9 mouse cellular contexts compared by ENCODE assay signal in the genomic region with DNA sequence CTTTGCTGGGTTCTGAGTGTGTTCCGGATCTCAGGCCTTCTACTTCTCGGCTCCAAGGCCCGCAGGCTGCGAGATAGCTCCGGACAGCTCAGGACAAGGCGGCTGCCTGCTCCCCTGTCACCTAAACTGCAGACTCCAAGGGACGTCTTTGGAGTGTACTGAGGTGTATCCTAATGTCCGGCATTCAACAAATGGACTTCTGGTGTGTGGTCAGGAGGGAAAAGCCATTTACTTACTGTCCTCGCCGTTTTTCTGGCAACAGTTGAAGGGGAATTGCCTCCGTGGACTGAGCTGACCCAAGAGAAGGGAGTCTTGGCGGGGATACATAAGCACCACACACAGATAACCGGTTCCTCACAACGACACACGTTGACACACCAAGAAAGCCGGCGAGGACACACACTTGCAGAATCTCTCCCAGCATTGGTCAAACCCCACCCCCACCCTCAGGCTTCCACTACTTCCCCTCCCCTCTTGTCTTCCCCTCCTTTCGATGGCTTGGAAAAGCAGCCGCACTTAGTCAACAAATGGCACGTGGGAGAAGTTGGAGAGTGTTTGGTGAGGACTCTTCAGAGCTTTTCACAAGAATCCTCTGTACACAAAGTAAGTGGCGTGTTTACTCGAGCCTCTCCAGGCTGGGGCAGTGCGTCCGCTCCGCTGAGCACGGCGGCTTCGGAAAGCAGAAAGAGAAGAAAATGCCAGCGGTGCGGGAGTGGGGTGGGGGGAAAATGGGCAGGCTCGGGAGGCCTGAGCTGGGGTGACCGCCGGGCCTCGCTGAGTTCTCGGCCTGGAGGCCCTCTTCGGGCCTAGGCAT. TPM values are rescaled to one million over a fixed set of nuclear protein-coding genes. Genes with fewer than 3 reads are reported as not detected.
DNase-seq lines count a peak whose midpoint lies in the region; ATAC-seq lines count a peak whose summit lies in the region.
"Had no signal": no experiment of that assay in that cellular context is flagged by ENCODE, and none has a peak within 500 bp of the region (broad histone marks: within the 10 kb centered on the region; RNA-seq: fewer than 3 reads in every experiment).

No protein-coding gene starts in this region.

- DNase-seq in heart, embryonic 10.5 days (ENCODE audit: low spot score): no peak
- no peak for DNase-seq in heart, adult 8-10 months (ENCODE audit: low spot score)
- peak; percentile 59 for DNase-seq in limb, embryonic 10.5 days (ENCODE audit: low spot score)
- DNase-seq in frontal cortex, postnatal 25 days (ENCODE audit: low spot score in 2 of 2): no peak
- no peak for DNase-seq in thymus, postnatal 10 days (ENCODE audit: low spot score in 2 of 2)
- no peak for DNase-seq in layer of hippocampus, adult 9-10 months (ENCODE audit: low spot score)

- no peaks in the 10 kb centered on the region for H3K36me3 ChIP-seq in heart, embryonic 10.5 days
- H3K36me3 ChIP-seq in embryonic facial prominence, embryonic 12.5 days: no peaks in the 10 kb centered on the region
- no peaks in the 10 kb centered on the region for H3K36me3 ChIP-seq in limb, embryonic 10.5 days
- no peaks in the 10 kb centered on the region for H3K36me3 ChIP-seq in midbrain, embryonic 13.5 days

- H3K27ac ChIP-seq in heart, embryonic 10.5 days: no peak overlapping the region
- H3K27ac ChIP-seq in embryonic facial prominence, embryonic 12.5 days: peak overlapping the region; percentile 41; the same call in 1 of the 2 replicates
- no peak overlapping the region for H3K27ac ChIP-seq in limb, embryonic 10.5 days
- peak overlapping the region; percentile 76 for H3K27ac ChIP-seq in midbrain, embryonic 13.5 days

- peaks cover 34% of the 10 kb centered on the region for H3K4me1 ChIP-seq in heart, embryonic 10.5 days
- peaks cover 15% of the 10 kb centered on the region; the same call in 1 of the 2 replicates for H3K4me1 ChIP-seq in embryonic facial prominence, embryonic 12.5 days
- H3K4me1 ChIP-seq in limb, embryonic 10.5 days: peaks cover 38% of the 10 kb centered on the region
- H3K4me1 ChIP-seq in midbrain, embryonic 13.5 days (replicated peaks): peaks cover 43% of the 10 kb centered on the region

- no peak for ATAC-seq in embryonic facial prominence, embryonic 12.5 days (ENCODE audit: insufficient number of reproducible peaks, insufficient read depth, low FRiP score, low TSS enrichment)
- 0 out of 2 replicates have a peak, but pooled peaks have one; percentile 2 for ATAC-seq in midbrain, embryonic 13.5 days

- WGBS in heart, embryonic 10.5 days: under 1% methylated on average over 36 of the region's 36 CpGs
- WGBS in embryonic facial prominence, embryonic 12.5 days: 1% methylated on average over 36 of the region's 36 CpGs
- under 1% methylated on average over 36 of the region's 36 CpGs for WGBS in limb, embryonic 10.5 days
- WGBS in midbrain, embryonic 13.5 days: 2% methylated on average over 36 of the region's 36 CpGs

- no peak overlapping the region for H3K9ac ChIP-seq in embryonic facial prominence, embryonic 12.5 days
- peak overlapping the region; percentile 79 for H3K9ac ChIP-seq in midbrain, embryonic 13.5 days (replicated peaks)

- peak overlapping the region; percentile 59 for H3K4me3 ChIP-seq in heart, embryonic 10.5 days
- peak overlapping the region; percentile 38 for H3K4me3 ChIP-seq in embryonic facial prominence, embryonic 12.5 days
- H3K4me3 ChIP-seq in limb, embryonic 10.5 days: peak overlapping the region; percentile 40
- H3K4me3 ChIP-seq in midbrain, embryonic 13.5 days (replicated peaks): peak overlapping the region; percentile 49

- peaks cover 98% of the 10 kb centered on the region for H3K27me3 ChIP-seq in heart, embryonic 10.5 days (ENCODE audit: insufficient read depth, poor library complexity, severe bottlenecking)
- H3K27me3 ChIP-seq in embryonic facial prominence, embryonic 12.5 days: peaks cover 88% of the 10 kb centered on the region
- peaks cover 100% of the 10 kb centered on the region for H3K27me3 ChIP-seq in limb, embryonic 10.5 days (ENCODE audit: low read depth, poor library complexity, severe bottlenecking)
- peaks cover 98% of the 10 kb centered on the region for H3K27me3 ChIP-seq in midbrain, embryonic 13.5 days

- peak overlapping the region; percentile 43 for H3K4me2 ChIP-seq in embryonic facial prominence, embryonic 12.5 days (replicated peaks)
- H3K4me2 ChIP-seq in midbrain, embryonic 13.5 days (replicated peaks): peak overlapping the region; percentile 62

- no peaks in the 10 kb centered on the region for H3K9me3 ChIP-seq in heart, embryonic 10.5 days
- no peaks in the 10 kb centered on the region for H3K9me3 ChIP-seq in embryonic facial prominence, embryonic 12.5 days
- H3K9me3 ChIP-seq in limb, embryonic 10.5 days (replicated peaks): no peaks in the 10 kb centered on the region
- no peaks in the 10 kb centered on the region for H3K9me3 ChIP-seq in midbrain, embryonic 13.5 days

RNA-seq across cellular contexts. Expression of a gene that starts 5.6 kb away (rescaled TPM):
- 0.28 and 0.54 TPM in 2 replicates for polyA plus RNA-seq in heart, embryonic 10.5 days (2016; fragmentation: Nextera tagmentation; extraction: Ambion mirVana)
- total RNA-seq in heart, adult 8-10 months (2022): not detected
- polyA plus RNA-seq in embryonic facial prominence, embryonic 12.5 days (2016; fragmentation: Nextera tagmentation; extraction: Ambion mirVana): 13.7 and 20.8 TPM in 2 replicates
- 0.09 and 0.15 TPM in 2 replicates for polyA plus RNA-seq in limb, embryonic 10.5 days (2016; fragmentation: Nextera tagmentation; extraction: Ambion mirVana)
- polyA plus RNA-seq in midbrain, embryonic 13.5 days (2015; fragmentation: Nextera tagmentation; extraction: Ambion mirVana): 39.9 and 40.9 TPM in 2 replicates
- total RNA-seq: heart, postnatal 36 days had no signal

Comparison
In these comparisons a context has a peak if more than half of its experiments do, and no peak if none do; other contexts are left out.
1. H3K27ac ChIP-seq: peak in embryonic facial prominence, embryonic 12.5 days (single experiment) and midbrain, embryonic 13.5 days (single experiment); none in heart, embryonic 10.5 days (single experiment) and limb, embryonic 10.5 days (single experiment).
2. Peak in every context shown above with its lines, with median percentiles within 50 percentile points of each other: H3K4me3 ChIP-seq.